Mouse (Mus musculus) heart, adult 2 months (tissue): ENCODE measurements around the gene Wfikkn1. TPM values are rescaled to one million over a fixed set of nuclear protein-coding genes. Genes with fewer than 3 reads are reported as not detected.
A peak's percentile ranks its signal among the peaks of the same experiment; 100 is the strongest.

Experiments used
- DNase-seq, 2 experiments: peaks; one replicate each; pipeline ENCODE4 v3.0.0; 2021
- H3K27ac ChIP-seq: fragments of 200-600 bp; 2 replicates; pipeline ENCODE4 v1.8.1; 2022
- H3K27me3 ChIP-seq: fragments of 200-500 bp; 2 replicates; pipeline ENCODE4 v1.6.1; 2012; ENCODE audit warnings: mild to moderate bottlenecking, low read length, inconsistent platforms, mixed read lengths; ENCODE audit not compliant: control insufficient read depth, insufficient read depth
- H3K36me3 ChIP-seq: fragments of 200-500 bp; 2 replicates; pipeline ENCODE4 v1.6.1; 2012; ENCODE audit warnings: low read length, inconsistent platforms; ENCODE audit not compliant: control insufficient read depth, insufficient read depth
- H3K4me1 ChIP-seq: fragments of 200-500 bp; 2 replicates; pipeline ENCODE4 v1.6.1; 2011; ENCODE audit warnings: low read length; ENCODE audit not compliant: control insufficient read depth, insufficient read depth
- H3K4me3 ChIP-seq: fragments of 200-600 bp; 2 replicates; pipeline ENCODE4 v1.8.1; 2022
- H3K79me2 ChIP-seq: fragments of 200-500 bp; replicated peaks from 2 replicates; pipeline ENCODE4 v1.6.1; 2012; ENCODE audit warnings: mild to moderate bottlenecking, inconsistent platforms, low read length, moderate library complexity, mixed read lengths; ENCODE audit not compliant: control insufficient read depth, insufficient read depth
- H3K9ac ChIP-seq: fragments of 200-500 bp; 2 replicates; pipeline ENCODE4 v1.6.1; 2012; ENCODE audit warnings: low read depth, mild to moderate bottlenecking, control low read depth, inconsistent platforms, low read length, mixed read lengths
- CTCF ChIP-seq: fragments of 200-600 bp; IDR thresholded peaks from 2 replicates; pipeline ENCODE4 v1.8.1; 2022; ENCODE audit warnings: antibody characterized with exemption, mild to moderate bottlenecking, moderate library complexity
- EP300 ChIP-seq: fragments of 200-500 bp; IDR thresholded peaks from 2 replicates; pipeline ENCODE4 v1.6.1; 2011; ENCODE audit warnings: low read depth, low read length, control low read depth; ENCODE audit not compliant: insufficient read depth
- POLR2A ChIP-seq: fragments of 200-500 bp; IDR thresholded peaks from 2 replicates; pipeline ENCODE4 v1.6.1; 2011; ENCODE audit warnings: mild to moderate bottlenecking, low read depth, low read length, control low read depth; ENCODE audit not compliant: insufficient read depth
- WGBS: fragments of 180-500 bp; shearing (Covaris S2); methylation state at CpG from one replicate; pipeline ENCODE4 v1.1.7; 2018; 5-methylcytosine and 5-hydroxymethylcytosine counted together
- intact Hi-C: fragments of 180-260 bp; cut with DNase I; formaldehyde crosslinking; loops from one replicate; pipeline ENCODE4 v1.15.1; 2025
- polyA plus RNA-seq: library from polyadenylated mRNA; depleted of rRNA; stranded (reverse); fragments of >200 nt; gene quantifications from 2 replicates; pipeline ENCODE4 v1.2.3, GENCODE M21; 2012
- total RNA-seq, 2 experiments: library from RNA; stranded (reverse); gene quantifications; 2 replicates each; pipeline ENCODE4 v1.2.3; 2021

Wfikkn1 gene
- total and polyA plus RNA-seq, 3 experiments = 0.29 to 0.82 (median 0.50) TPM

DNA sequence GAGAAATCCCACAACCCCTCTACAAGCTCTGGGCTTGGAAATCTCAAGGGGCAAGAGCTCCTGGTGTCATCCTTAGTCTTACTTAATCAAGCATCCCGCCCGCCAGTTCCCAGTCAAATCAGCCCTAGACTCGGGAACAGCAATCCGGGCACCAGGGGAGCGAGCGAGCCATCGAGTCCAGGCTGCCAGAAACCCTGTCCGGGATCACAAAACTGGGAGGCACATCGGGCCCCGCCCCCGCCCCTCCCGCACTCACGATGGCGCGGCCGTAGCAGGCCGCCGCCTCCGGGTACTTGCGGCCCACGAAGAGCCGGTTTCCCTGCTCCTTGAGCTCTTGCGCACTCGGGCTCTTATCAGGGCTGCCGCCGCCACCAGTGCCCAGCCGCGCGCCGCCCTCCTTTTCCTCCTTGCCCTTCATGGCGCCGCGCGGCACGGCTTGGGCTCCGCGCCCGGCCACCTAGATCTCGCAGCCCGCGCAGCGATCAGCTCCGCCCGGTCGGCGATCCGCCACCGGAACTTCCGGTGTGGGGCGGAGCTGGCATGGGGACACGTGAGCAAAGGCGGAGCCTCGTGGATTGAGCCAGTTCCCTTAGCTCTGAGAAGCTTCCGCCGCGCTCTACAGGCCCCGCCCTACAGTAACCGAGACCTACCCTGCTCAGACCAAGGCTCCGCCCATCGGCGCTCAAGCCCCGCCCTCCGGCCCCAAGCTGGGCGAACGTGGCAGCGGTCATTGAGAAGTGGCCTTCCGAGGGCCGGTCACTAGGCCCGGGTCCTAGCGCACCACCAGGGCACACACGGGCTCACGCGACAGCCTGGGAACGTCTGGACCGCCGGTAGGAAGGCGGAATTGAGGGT, 48.0 kb downstream of the Wfikkn1 start:
- TF ChIP-seq CTCF = no peak
- peak; percentile 83; the same call in 1 of the 2 replicates for TF ChIP-seq POLR2A
- TF ChIP-seq EP300 = 0 out of 2 replicates have a peak, but pooled peaks have one; percentile 8
- H3K36me3 ChIP-seq = no peaks in the 10 kb centered on the region; the same call in 1 of the 2 replicates
- no peaks in the 10 kb centered on the region for H3K27me3 ChIP-seq
- WGBS = under 1% methylated on average over 77 of the region's 77 CpGs
- H3K4me3 ChIP-seq = peak overlapping the region; percentile 85
- peak; percentile 100 for DNase-seq
- peak overlapping the region; percentile 85 for H3K9ac ChIP-seq
- peaks cover 2% of the 10 kb centered on the region for H3K79me2 ChIP-seq
- peak overlapping the region; percentile 100 for H3K27ac ChIP-seq
- H3K4me1 ChIP-seq = peaks cover 26% of the 10 kb centered on the region
- intact Hi-C loops = loop anchor here (5.0 kb wide), 1 partner anchor 35 kb away; the partner anchor contains the start of gene Mcrip2

DNA sequence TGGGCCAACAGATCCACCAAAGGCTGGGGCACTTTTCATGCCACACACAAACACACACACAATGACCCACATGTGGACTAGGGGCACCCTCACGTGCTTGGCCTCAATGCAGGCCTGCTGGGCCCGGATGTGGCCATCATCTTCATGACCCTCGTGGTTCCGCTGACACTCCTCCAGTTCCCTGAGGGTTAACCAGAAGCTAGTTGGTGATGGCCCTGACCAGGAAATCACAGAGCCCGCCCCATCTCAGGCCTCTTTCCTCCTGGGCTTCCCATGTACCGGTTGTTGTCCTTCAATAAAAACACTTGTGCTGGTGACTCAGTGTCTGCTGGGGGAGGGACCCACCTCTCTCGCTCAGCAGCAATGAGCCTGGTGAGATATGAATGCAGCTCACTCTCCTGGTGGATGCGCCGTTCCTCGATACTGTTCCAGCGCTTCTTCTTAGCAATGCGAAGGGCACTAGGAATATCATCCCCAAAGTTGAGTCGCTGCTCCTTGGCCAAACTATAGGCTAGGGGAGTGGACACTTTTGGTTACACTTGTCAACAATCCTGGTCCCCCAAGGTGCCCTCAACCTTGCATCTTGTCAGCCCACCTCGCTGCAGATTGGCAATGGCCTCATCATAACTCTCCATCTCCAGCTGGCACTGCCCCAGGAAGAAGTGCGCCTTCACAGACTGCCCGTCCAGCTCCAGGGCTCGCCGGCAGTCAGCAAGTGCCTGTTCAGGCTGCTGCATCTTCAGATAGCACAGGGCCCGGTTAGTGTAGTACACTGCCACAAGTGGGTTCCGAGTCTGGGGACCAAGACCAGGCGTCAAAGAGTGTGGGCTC, 49.0 kb downstream of the Wfikkn1 start:
- Histone ChIP-seq H3K4me1 (peaks cover 23% of the 10 kb centered on the region), H3K27me3 (no peaks in the 10 kb centered on the region), H3K4me3 (peak overlapping the region; percentile 85), H3K79me2 (peaks cover 2% of the 10 kb centered on the region), H3K27ac (peak overlapping the region; percentile 100), H3K9ac (peak overlapping the region; percentile 85), H3K36me3 (no peaks in the 10 kb centered on the region; the same call in 1 of the 2 replicates)
- TF ChIP-seq EP300 (no peak), POLR2A (0 out of 2 replicates have a peak, but pooled peaks have one; percentile 10), CTCF (no peak)
- intact Hi-C loops = loop anchor here (5.0 kb wide), 1 partner anchor 36 kb away; the partner anchor contains the start of gene Mcrip2
- no peak for DNase-seq
- WGBS = 28% methylated on average over 21 of the region's 21 CpGs

DNA sequence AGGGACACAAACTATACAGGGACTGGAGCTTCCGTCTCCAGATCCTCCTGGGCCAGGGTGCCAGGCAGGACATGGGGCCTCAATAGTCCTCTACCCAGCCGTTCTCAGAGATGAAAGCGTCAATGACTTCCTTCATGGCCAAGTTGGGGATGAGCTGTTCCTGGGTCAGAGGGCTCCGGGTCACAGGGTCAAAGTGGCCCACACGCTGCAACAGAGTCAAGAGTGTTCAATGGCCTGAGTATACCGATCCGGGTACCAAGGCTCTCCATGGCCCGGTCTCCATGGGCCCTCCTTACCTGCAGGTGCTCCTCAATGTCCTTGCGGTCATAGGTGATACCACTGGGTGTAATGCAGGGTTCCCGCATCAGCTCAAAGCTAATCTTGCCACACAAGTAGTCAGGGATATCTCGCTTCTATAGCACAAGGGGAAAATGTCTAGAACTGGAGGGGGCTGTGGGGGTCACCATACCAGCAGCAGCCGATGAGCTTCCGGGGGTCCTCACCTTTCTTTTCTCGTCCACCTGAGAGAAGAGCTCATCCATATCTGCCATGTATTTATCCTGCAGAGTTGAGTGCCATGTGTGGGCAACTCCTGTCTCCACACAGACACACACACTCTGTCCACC, 49.7 kb downstream of the Wfikkn1 start:
- Histone ChIP-seq H3K4me3 (no peak overlapping the region), H3K27ac (no peak overlapping the region), H3K4me1 (peaks cover 20% of the 10 kb centered on the region), H3K79me2 (peaks cover 2% of the 10 kb centered on the region), H3K9ac (no peak overlapping the region), H3K27me3 (no peaks in the 10 kb centered on the region), H3K36me3 (no peaks in the 10 kb centered on the region; the same call in 1 of the 2 replicates)
- DNase-seq = no peak
- no peak for TF ChIP-seq CTCF
- TF ChIP-seq POLR2A = no peak
- no peak for TF ChIP-seq EP300
- 84% methylated on average over 14 of the region's 14 CpGs for WGBS
- intact Hi-C loops = loop anchor here (5.0 kb wide), 1 partner anchor 36 kb away; the partner anchor contains the start of gene Mcrip2

DNA sequence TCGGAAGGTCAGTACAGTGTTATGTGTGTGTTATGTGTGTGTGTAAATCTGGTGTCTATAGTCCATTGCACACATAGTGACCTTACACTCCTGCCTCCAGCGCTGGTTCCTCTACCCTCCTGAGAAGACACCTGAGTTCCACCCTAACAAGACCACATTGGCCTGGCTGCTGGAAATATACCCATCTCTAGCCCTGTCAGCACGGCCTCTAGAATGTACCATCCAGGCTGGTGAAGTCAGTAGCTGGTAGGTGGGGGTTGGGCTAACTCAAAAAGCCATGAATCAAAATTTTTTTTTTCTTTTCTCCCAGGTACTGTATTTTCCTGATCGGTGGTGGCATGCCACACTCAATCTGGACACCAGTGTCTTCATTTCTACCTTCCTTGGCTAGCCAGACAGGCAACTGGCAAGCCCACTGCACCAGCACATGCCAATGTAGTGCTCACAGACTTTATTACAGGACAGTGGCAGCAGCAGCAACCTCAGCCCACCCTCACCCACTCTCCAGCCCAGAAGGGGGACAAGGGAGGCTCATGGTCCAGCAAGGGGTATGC, 50.4 kb downstream of the Wfikkn1 start:
- intact Hi-C loops = loop anchor here (5.0 kb wide), 1 partner anchor 37 kb away; the partner anchor contains the start of gene Mcrip2
- no peak overlapping the region for H3K4me3 ChIP-seq

DNA sequence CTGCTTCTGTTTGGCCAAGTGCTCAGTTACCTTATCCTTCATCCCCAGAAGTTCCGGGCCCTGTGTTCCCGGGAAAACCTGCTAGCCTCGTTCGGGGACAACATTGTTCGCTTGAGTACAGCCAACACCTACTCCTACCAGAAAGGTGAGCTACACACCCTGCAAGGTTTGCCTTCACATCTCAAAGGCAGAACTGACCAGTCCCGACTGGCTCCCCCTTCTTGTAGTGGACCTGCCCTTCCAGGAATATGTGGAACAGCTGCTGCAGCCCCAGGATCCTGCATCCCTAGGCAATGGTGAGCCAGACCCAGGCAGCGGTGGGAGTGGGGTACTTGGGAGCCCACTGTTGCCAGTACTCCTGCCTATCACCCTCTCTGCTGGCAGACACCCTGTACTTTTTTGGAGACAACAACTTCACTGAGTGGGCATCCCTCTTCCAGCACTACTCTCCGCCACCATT, 51.1 kb downstream of the Wfikkn1 start:
- H3K4me3 ChIP-seq = peak overlapping the region; percentile 83
- H3K9ac ChIP-seq = peak overlapping the region; percentile 85; the same call in 1 of the 2 replicates
- TF ChIP-seq POLR2A (0 out of 2 replicates have a peak, but pooled peaks have one; percentile 19), CTCF (no peak)
- intact Hi-C loops = loop anchor here (5.0 kb wide), 1 partner anchor 38 kb away; the partner anchor contains the start of gene Mcrip2
- H3K4me1 ChIP-seq = peaks cover 12% of the 10 kb centered on the region
- H3K27ac ChIP-seq = no peak overlapping the region
- WGBS = 33% methylated on average over 8 of the region's 8 CpGs
- DNase-seq = no peak
- no peaks in the 10 kb centered on the region for H3K27me3 ChIP-seq
- no peaks in the 10 kb centered on the region; the same call in 1 of the 2 replicates for H3K36me3 ChIP-seq
- no peaks in the 10 kb centered on the region; the same call in 1 of the 2 replicates for H3K79me2 ChIP-seq

More for the DNA sequence above, 50.4 kb downstream of the Wfikkn1 start:
- Histone ChIP-seq H3K36me3 (no peaks in the 10 kb centered on the region; the same call in 1 of the 2 replicates), H3K9ac (no peak overlapping the region), H3K27ac (no peak overlapping the region), H3K79me2 (peaks cover 1% of the 10 kb centered on the region), H3K27me3 (no peaks in the 10 kb centered on the region), H3K4me1 (peaks cover 16% of the 10 kb centered on the region)
- TF ChIP-seq POLR2A = no peak
- no peak for TF ChIP-seq CTCF
- TF ChIP-seq EP300 = no peak
- no peak for DNase-seq
- 81% methylated on average over 4 of the region's 4 CpGs for WGBS
